Mouse (Mus musculus) adrenal gland, postnatal 4 days (tissue): ENCODE data around the gene Lmo7. TPM values are rescaled to one million over a fixed set of nuclear protein-coding genes. Genes with fewer than 3 reads are reported as not detected.

Source experiments
- DNase-seq, 2 experiments: peaks; one replicate each; pipeline ENCODE4 v3.0.0; 2021 to 2022; ENCODE audit warnings: low spot score in 2 of 2, mixed read lengths in 2 of 2
- total RNA-seq, 2 experiments: library from RNA; stranded (reverse); gene quantifications; 2 replicates each; pipeline ENCODE4 v1.2.3; 2021

Gene Lmo7
- total RNA-seq, 2 experiments from 2014 or later: 30.0 to 30.8 TPM

DNA sequence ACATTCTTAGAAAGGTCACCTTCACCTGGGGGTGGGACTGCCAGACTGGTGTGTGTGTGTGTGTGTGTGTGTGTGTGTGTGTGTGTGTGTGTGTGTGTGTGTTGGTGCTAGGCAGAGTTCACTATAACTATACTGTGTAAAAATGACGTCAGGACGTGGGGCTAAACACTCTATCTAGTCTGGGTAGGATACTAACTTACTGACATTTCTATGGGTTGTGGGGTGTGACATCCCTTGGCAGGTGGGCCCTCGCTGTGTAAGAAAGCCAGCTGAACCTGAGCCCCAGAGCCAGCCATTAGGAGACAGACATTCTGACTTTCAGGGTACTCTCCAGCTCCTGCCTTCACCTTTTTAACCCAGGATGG, 47.4 kb downstream of the Lmo7 start:
- no peak for DNase-seq

DNA sequence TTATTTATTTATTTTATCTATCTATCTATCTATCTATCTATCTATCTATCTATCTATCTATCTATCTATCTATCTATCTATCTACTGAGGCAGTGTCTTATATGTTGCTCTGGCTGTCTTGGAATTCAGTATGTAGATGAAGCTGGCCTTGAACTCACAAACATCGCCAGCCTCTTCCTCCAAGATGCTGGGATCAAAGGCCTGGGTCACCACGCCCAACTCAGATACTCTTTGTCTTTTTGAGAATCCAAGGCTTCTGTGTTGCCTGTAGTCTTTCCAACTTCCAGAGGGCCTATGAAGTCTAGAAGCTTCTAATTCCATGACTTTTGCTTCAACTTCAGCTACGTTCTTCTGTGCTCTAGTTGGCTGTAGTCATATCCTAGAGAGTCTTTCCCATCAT, 48.7 kb downstream of the Lmo7 start:
- DNase-seq: no peak

DNA sequence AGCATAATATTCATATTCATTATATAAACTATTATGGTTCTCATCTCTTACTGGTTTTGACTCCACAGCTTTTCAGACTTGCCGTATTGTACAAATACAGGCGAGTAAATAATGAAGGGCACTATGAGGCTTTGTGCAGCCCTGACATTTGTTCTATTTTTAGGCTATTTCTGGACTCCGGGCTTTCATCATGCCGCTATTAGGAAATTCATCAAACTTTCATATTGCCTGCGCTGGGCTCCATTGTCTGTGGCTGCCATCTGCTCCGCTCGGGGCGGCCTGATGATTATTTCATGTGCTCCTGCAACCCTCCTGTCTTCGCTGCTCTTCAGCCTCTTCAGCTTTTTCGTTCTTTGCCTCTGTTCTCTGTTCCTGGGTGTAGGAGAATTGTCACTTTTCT, 50.3 kb downstream of the Lmo7 start:
- no peak for DNase-seq

DNA sequence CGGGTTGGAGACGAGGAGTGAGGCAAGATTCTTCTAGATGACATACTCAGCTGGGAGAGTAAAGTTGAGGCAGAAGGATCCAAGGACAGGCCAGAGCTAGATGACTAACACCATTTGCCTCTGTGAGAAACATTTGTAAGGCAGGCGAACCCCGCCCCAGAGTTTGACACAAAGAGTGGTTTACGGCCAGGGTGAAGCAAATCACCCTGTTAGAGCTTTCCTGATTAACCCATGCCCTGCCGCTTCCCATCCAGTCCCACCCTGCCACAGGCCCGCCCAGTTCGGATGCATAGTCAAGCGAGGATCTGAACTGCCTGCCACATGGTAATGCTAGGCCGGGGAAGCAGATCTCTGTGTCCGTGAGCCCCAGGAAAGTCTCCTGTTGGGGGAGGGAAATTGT, 51.5 kb downstream of the Lmo7 start:
- DNase-seq: no peak

DNA sequence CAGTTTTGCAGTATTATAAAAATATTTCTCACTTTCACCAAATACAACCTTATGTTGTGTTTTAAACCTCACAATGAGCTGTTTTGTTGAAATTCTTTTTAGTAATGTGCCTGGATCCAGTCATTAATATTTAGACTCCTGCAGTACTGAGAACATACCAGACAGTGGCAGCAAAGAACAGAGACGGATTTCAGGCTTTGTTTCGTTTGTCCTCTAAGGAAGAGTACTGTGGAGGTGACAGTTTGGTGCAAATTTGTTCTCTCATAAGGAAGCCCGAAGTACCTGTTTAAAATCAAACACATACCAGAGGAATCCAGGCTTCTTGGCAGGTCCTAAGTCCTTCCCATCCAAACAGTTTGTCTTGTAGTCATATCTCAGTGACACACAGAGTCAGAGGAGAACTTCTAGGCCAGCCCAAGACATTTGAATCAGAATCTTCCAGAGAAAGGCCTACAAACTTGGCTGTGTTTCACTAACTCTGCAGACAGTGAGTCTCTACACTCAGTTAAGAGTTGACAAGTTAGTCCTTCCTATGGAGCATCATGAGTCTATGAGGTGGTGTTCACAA, 52.3 kb downstream of the Lmo7 start:
- no peak for DNase-seq

DNA sequence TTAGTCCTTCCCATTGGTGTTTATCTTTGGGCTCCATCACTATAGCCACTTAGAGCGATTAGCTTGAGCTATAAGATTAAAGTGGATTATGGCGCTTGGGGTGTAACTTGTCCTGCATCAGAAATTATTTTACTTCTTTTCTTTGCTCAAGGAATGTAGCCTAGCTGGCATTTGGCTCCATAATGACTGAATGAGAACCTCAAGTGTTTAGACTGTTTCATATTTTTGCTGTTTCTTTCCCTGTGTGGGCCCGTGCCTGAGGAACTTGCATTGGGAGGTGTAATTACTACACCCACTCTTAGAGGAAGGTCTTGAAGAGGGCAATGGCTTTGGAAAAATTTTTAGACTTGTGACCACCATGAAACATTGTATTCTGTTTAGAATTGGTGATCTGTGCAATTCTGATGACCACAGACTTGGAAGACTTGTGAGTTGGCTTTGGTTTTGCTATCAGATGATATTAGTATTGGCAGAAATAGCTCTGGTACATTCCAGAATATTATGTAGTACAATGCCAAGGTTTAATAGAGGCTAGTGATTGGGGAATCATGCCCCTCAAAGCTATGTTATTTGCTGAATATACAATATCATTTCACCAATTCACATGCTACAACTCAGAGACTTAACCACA, 54.7 kb downstream of the Lmo7 start:
- no peak for DNase-seq

DNA sequence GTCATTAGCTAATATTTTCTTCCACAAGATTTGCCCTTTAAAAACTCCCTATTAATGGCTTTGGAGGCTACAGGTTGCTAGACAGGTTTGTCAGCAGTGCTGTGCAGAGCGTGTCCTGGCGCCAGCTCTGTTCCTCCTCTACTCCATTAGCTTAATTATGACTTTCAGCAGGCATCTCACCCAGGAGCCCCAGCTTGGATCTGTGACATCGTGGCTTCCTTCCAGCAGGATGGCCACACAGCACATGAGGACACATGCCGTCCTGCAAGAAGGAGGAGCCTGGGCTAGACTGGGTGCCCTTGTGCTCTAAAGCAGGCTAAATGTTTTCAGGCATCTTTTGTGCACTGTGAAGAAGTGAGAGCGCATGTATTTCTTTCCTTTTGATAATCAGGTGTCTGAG, 58.1 kb downstream of the Lmo7 start:
- DNase-seq: no peak

DNA sequence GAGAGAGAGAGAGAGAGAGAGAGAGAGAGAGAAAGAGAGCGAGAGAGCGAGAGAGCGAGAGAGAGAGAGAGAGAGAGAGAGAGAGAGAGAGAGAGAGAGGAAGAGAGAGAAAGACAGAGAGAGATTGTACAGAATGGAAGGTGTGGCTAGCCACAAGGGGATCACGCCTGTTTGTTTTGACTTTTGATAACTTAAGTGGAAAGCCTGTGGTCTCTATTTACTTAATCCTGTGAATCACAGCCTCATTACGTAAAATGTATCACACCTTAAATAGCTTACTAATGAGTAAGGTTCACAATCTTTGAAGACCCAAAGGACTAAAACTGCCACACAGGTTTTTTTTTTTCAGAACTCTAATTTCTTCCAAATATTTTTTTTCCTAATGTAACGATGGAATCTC, 58.7 kb downstream of the Lmo7 start:
- DNase-seq: no peak

DNA sequence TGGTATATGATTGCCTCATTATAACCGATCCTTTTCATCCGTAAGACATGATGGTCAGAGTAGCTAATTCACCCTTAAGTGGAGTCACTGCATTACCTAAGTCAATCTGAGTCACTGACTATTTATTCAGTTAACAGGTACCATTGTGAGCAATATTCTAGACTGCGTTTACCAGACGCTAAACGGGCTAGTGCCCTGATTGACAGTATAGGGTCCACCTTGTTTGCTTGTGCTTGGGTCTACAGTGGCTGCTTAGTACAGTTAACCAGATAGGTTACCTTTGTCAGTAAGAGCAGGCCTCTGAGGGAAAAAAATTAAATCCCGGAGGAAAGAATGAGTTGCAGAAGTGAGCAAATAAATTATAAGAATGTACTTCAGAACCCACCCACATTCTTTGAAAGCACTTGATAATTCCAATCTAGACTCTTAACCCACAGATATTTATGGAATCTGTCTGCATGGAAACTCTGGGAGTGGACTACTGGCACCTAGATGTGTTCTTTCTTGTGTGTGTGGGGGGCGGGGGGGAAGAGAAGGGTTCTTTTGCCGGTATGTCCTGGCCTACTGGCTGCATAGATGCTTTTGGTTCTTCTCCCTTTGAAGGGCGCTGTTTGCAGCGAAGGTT, 64.9 kb downstream of the Lmo7 start:
- no peak for DNase-seq

DNA sequence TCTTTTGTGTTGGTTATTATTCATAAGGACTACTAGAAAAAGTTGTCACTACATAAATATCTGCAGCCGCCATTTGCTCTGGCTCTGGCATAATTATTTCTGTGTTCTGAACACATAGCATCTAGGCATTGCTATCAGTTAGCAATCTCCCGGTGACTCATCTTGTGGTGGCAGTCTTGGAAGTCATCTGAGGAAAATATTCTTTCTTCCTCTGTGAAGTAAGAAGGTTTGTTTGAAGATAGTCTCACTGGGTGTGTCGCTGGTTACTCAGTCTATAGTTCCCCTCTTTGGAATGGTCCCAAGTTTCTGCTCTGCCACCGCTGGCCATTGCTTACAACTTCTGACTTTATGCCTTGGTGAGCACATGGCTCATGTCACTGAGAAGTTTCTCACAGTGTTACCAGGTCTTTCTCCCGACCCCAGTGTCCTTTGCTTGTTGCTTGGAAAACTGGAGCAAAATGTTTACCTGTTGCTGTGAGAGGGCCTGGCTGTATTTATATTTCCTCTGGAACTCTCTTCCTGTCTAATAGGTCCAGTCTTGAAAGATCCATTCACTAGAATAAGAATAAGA, 68.3 kb downstream of the Lmo7 start:
- DNase-seq: no peak

DNA sequence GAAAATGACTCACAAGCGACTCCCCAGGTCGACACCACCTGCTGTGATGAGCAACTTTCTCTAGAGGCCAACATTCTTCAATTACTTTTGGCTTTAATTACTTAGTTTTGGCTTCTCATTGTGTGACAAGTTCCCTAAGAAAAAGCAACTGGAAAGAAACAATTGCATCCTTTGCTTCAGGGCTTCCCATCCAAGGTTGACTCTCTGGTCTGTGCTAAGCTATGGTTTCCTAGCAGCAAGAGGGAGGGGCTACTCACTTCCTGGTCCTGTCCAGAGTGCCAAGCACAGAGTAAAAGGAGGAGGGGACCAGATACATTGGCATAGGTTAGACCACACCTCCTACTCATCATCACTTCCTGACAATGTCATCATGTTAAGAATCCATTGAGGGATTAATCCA, 69.0 kb downstream of the Lmo7 start:
- no peak for DNase-seq

DNA sequence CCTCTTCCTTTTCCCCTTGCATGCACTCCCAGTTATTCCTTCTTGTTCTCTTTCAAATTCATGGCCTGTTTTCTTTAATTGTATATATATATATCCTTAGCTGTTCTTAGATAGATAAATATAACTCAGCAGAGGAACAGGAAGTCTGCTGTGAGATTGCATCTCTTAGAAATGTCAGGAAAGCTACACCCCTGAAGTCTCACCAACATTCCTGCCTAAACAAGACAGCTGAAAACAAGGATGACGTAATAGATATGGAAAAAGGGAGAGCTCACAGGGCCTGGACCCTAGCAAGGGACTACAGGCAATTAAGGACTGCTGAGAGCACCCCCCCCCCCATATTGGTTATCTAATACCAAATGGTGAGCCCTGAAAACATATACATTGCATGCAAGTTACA, 71.9 kb downstream of the Lmo7 start:
- no peak for DNase-seq

DNA sequence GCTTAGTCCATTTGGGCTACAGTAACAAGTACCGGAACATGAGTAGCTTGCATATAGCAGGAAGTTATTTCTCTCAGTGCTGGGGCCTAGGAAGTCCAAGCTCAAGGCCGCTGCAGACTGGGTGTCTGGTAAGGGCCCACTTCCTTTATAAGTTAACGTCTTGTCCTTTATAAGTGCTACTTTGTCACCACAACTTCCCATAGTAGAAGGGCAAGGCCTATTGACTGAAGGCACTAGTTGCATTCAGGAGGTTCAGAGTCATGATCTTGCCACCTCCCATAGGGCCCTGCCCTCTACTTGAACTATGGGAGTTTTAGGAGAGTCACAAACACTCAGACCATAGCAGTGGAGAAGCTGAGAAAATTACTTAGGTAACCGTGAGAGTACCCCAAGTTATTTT, 74.4 kb downstream of the Lmo7 start:
- no peak for DNase-seq

DNA sequence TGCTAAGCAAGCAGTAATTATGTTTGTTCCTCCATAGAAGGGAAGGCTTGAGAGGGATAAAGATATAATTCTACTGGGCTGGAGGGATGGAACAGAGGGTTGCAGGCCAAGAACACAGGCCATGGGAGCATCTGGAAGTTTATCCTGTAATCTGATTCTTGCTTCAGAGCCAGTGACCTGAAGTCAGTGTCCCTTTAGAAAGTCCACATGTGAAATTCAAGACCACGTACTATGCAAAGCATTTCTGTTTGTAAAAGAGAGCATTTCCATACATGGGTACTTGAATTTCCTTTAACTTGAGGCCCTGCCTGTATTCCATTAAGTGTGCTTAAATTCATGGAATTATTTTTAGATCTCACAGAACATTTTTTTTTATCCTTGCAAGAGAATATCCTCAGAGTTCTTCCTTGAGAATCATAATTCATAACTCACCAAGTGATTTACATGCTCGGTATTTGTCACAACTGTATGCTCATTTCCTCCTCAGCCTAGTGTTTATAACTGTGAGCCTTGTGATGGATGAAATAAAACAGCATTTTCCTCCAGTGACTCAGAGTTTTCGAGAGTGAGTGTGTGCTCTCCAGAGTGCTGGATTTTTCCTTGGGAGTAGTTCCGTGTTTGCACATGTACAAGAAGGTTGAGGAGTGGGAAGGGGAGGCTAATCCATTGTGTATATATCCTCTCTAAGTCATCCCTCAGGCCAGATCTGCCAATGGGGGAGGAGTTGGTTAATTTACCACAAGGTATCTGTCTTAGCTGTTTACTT, 75.0 kb downstream of the Lmo7 start:
- no peak for DNase-seq

DNA sequence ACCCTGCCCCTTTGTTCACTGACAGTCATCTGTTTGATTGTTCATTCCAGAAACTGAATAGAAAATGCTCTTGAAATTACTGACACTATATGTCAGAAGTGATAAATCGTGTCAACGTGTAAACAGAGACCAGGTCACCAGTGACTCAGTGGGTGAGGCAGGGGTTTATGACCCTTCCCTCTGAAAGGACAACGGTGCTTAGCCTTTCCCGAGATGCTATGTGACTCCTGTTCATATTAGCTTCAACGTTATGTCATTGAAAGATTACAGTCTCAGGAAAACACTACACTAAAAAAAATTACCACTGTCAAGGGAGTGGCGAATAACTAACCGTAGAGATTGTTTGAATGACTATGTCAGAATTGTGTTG, 75.6 kb downstream of the Lmo7 start:
- DNase-seq: no peak

DNA sequence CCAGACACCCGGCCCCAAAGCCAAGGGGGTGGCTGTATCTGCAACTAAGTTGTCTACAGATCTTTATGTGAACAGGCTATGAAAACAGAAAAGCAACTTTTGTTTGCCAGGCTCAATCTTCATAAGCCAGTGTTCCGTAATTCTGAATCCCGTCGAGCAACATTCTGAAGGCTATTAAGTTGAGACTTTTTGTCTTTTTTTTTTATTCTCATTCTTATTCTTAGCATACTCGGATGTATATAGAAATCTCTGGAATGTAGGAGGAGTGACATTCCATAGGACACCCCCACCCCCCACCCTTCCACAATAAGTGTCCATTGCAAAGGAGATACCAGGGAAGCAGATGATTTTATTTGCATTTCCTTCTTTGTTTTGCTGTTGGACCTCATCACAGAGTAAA, 76.3 kb downstream of the Lmo7 start:
- no peak for DNase-seq

DNA sequence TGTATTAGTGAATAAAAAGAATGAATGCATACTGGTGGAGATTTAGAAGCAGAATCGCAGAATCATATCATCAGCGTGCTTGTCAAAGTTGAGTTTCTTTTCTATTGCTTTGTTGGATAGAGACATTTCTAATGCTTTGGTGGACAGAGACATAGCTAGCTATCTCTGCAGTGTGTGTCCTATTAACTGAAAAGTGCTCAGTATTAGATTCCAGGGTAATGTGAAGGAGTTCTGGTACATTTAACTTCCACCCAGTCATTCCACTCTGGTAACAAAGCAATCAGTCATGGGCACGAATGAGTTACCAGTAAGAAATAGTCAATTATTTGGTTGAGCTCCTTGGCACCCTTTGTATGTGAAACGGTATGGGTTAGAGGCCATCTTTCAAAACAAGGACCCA, 76.8 kb downstream of the Lmo7 start:
- DNase-seq: no peak

DNA sequence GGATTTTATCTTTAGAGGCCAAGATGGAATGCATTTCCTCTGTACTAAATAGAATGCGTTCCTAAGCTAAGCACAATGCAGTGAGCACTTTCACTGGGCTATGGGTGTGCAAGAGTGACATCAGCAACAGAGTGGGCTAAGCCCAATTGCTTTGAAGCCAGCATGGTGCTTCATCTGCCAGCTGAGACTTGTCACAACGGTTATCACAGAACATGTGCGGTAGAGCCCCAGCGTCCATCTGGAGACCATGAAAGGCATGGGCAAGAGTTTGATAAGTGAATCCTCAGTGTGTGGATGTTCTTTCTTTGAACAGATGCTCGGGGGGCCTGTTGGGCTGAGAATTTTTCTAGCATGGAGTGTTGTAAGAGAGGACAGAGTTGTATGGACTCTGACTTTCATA, 86.7 kb downstream of the Lmo7 start:
- no peak for DNase-seq

DNA sequence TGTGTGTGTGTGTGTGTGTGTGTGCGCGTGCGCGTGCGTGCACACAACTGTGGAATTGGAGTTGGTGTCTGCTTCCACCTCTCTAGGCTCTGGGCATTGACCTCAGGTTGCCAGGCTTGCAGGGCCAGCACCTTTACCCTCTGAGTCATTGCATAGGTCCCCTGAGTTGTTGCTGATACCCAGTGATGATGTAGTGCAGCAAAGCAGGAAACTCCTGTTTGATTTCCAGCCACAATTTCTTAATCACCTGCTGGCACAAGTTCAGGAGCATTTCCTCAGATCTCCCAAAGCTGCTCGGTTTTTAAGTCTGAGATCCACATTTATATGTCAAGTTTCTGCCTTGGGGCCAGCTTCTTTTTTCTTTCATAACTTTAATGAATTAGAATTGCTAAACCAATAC, 92.6 kb downstream of the Lmo7 start:
- no peak for DNase-seq

DNA sequence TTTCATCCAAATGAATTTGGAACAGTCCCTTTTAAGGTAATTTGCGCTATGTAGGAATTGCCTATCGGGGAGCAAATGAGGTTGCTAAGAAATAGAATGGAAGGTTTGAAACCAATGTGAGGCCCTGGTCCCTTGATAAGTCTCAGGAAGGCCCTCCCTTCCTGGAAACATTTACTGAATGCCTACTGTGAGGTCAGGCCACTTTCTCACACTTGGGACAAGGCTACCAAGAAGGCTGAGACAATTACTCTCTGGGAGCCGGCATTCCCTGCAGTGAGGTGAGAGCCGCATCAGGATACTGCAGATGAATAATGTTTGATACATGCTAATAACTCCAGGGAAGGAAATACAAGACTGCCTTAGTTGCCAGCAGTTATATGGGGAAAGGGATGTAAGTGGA, 93.1 kb downstream of the Lmo7 start:
- no peak for DNase-seq

DNA sequence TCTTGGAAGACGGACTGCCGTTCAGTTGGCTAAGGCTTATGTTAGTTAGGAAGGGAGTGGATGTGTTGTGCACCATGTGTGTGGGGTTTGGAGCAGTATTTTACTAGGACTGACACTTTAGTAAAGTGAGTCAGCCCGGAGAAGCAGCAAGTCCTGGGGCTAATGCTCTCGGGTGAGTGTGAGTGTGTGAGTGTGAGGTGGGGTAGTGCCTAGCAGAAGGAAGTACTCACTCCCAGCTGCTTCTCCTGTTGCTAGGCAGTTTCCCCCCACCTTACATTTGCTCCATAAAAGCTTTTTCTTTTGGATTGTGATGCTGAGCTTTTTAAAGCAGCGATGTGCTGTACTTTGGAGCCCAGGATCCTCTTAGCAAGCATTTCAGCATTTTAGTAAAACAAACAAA, 99.9 kb downstream of the Lmo7 start:
- no peak for DNase-seq

DNA sequence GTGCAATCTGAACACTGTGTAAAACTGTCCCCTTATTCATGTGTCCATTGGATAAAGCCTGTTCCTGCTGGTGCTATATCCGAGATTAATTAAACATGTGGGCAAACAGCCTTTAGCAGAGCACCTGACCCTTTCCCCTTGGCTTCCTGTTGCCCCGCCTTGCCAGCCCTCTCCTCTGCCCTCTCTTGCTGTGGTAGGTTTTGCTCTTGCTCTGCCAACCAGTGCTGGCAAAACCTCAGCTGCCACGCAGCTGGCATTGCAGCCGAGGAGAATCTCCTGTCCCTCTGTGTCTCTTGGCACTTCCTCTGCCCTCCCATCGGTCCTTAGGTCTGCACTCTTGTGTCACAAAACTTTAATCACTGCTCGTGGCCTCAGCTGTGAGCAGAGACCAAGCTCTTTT, 100.4 kb downstream of the Lmo7 start:
- DNase-seq: no peak
